Mouse (Mus musculus): Measurements from ENCODE around the gene Ubxn10. TPM values are rescaled to one million over a fixed set of nuclear protein-coding genes. Genes with fewer than 3 reads are reported as not detected.
A peak's percentile ranks its signal among the peaks of the same experiment; 100 is the strongest.

Gene Ubxn10
- polyA plus RNA-seq, 1 experiment from 2014 or later: 3.1 TPM

GRCm38 (mm10) chr4:138672160-138672559 lies 64.8 kb downstream of the Ubxn10 start:
- ATAC-seq: peak; percentile 58; the same call in 1 of the 2 replicates
- Histone ChIP-seq H3K4me2 (replicated peaks) (no peak overlapping the region), H3K27ac (peak overlapping the region; percentile 32)

DNA sequence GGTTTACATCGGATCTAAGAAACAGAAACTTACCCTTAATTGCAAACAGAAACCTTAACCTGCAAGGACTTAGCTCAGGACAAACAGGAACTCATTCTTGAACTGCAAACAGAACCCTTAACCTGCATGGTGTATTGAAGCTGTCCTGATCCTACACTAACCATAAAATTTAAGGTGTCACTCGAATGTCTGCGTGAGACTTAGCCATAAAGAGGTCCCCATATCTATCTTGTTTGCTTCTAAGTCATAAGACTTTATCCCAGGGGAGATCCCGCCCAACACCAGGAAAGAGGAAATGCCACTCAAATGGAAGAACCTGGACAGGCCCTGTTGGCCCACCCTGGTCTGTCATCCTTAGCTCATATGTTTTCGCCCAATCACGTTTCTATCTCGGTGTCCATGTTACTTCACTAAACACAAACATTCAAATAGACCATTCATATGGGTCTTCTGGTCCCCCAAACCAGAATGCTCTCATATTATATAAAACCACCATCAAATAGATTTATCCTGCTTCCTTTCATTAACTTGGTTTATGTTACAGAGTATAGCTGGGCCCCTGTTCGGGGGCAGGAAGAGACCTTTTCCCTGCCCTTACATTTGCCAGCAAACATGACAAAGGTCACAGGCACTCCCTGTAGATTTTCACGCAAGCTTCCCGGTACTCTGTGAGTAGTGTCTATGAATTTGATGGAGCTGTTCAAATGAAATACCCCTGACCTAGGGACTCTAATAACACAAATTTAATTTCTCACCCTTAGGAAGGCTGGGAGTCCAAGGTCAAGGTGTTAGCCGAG lies 66.7 kb downstream of the Ubxn10 start:
- ATAC-seq: no peak
- no peak overlapping the region for H3K9ac ChIP-seq (replicated peaks)
- H3K36me3 ChIP-seq: no peaks in the 10 kb centered on the region
- peaks cover 25% of the 10 kb centered on the region for H3K27me3 ChIP-seq
- no peaks in the 10 kb centered on the region for H3K9me3 ChIP-seq
- WGBS: 90% methylated on average over 11 of the region's 11 CpGs
- H3K4me2 ChIP-seq (replicated peaks): no peak overlapping the region
- H3K27ac ChIP-seq: no peak overlapping the region
- H3K4me3 ChIP-seq (replicated peaks): no peak overlapping the region
- H3K4me1 ChIP-seq (replicated peaks): peaks cover 14% of the 10 kb centered on the region

More at GRCm38 (mm10) chr4:138672160-138672559, 64.8 kb downstream of the Ubxn10 start:
- H3K4me3 ChIP-seq (replicated peaks): no peak overlapping the region
- no peaks in the 10 kb centered on the region for H3K9me3 ChIP-seq
- H3K9ac ChIP-seq (replicated peaks): no peak overlapping the region
- peaks cover 14% of the 10 kb centered on the region for H3K4me1 ChIP-seq (replicated peaks)
- WGBS: 36% methylated on average over 4 of the region's 4 CpGs
- peaks cover 36% of the 10 kb centered on the region for H3K27me3 ChIP-seq
- H3K36me3 ChIP-seq: no peaks in the 10 kb centered on the region

GRCm38 (mm10) chr4:138666521-138666920 lies 70.4 kb downstream of the Ubxn10 start:
- WGBS: 81% methylated on average over 10 of the region's 10 CpGs
- Histone ChIP-seq H3K9ac (replicated peaks) (no peak overlapping the region), H3K27me3 (0 out of 2 replicates have a peak, but pooled peaks cover 7% of the 10 kb centered on the region), H3K4me2 (replicated peaks) (no peak overlapping the region), H3K9me3 (no peaks in the 10 kb centered on the region), H3K4me1 (replicated peaks) (peaks cover 4% of the 10 kb centered on the region; the same call in 1 of the 2 replicates), H3K27ac (no peak overlapping the region), H3K36me3 (no peaks in the 10 kb centered on the region), H3K4me3 (replicated peaks) (no peak overlapping the region)
- no peak for ATAC-seq

- 89% methylated on average over 11 of the region's 11 CpGs for WGBS
- no peaks in the 10 kb centered on the region for H3K36me3 ChIP-seq
- no peak for ATAC-seq
- no peak overlapping the region for H3K4me2 ChIP-seq (replicated peaks)
- no peaks in the 10 kb centered on the region for H3K9me3 ChIP-seq
- H3K4me1 ChIP-seq (replicated peaks): 0 out of 2 replicates have a peak, but pooled peaks cover 3% of the 10 kb centered on the region
- no peaks in the 10 kb centered on the region for H3K27me3 ChIP-seq
- no peak overlapping the region for H3K4me3 ChIP-seq (replicated peaks)
- H3K9ac ChIP-seq (replicated peaks): no peak overlapping the region
- H3K27ac ChIP-seq: no peak overlapping the region
Observed at GRCm38 (mm10) chr4:138659936-138660602, 76.9 kb downstream of the Ubxn10 start.

Other genes starting within 250 kb of the Ubxn10 start
- 0.63 and 0.82 TPM in 2 replicates for gene Vwa5b1, start 101.3 kb downstream of the Ubxn10 start, polyA plus RNA-seq (2015; fragmentation: Nextera tagmentation; extraction: Ambion mirVana)
- gene Pla2g2c, start 12.4 kb downstream of the Ubxn10 start, polyA plus RNA-seq (2015; fragmentation: Nextera tagmentation; extraction: Ambion mirVana): 0.66 and 0.73 TPM in 2 replicates
- 0.16 TPM in 1 of 2 replicates, not detected in the other for gene Pla2g2f, start 20.5 kb upstream of the Ubxn10 start, polyA plus RNA-seq (2015; fragmentation: Nextera tagmentation; extraction: Ambion mirVana)
- gene Pla2g2d, start 38.6 kb upstream of the Ubxn10 start, polyA plus RNA-seq (2015; fragmentation: Nextera tagmentation; extraction: Ambion mirVana): 0.07 and 0.22 TPM in 2 replicates
- gene Pla2g5, start 126.3 kb upstream of the Ubxn10 start, polyA plus RNA-seq (2015; fragmentation: Nextera tagmentation; extraction: Ambion mirVana): 0.27 and 0.59 TPM in 2 replicates
- not detected in 2 replicates for gene Gm13030, start 136.8 kb upstream of the Ubxn10 start, polyA plus RNA-seq (2015; fragmentation: Nextera tagmentation; extraction: Ambion mirVana)
- gene Pla2g2e, start 140.8 kb upstream of the Ubxn10 start, polyA plus RNA-seq (2015; fragmentation: Nextera tagmentation; extraction: Ambion mirVana): not detected in 2 replicates
- gene Otud3, start 176.8 kb upstream of the Ubxn10 start, polyA plus RNA-seq (2015; fragmentation: Nextera tagmentation; extraction: Ambion mirVana): 2.4 and 2.5 TPM in 2 replicates
- gene Rnf186, start 229.9 kb upstream of the Ubxn10 start, polyA plus RNA-seq (2015; fragmentation: Nextera tagmentation; extraction: Ambion mirVana): 0.15 and 0.20 TPM in 2 replicates
- 0.36 and 0.50 TPM in 2 replicates for gene Tmco4, start 235.7 kb upstream of the Ubxn10 start, polyA plus RNA-seq (2015; fragmentation: Nextera tagmentation; extraction: Ambion mirVana)